Mouse (Mus musculus): ENCODE results near the gene Zc3h14. TPM values are rescaled to one million over a fixed set of nuclear protein-coding genes. Genes with fewer than 3 reads are reported as not detected.

The Zc3h14 gene
- total RNA-seq, 4 experiments from 2014 or later, result 100 to 108 (median 104) TPM

Other genes starting within 250 kb of the Zc3h14 start
- gene Kcnk10, start 168.7 kb upstream of the Zc3h14 start, total RNA-seq (2022), result 10 to 100 TPM; 11.5 to 15.2 (median 13.4) TPM
- gene Spata7, start 118.8 kb upstream of the Zc3h14 start, total RNA-seq (2022), result 10 to 100 TPM; 34.7 to 37.3 (median 35.5) TPM
- gene Ptpn21, start 9.6 kb upstream of the Zc3h14 start, total RNA-seq (2022), result 10 to 100 TPM in 2 of 4 experiments, 1 to 10 TPM in 2; 8.3 to 10.9 (median 9.9) TPM
- 10 to 100 TPM; 61.4 to 70.2 (median 66.7) TPM for gene Eml5, start 154.5 kb downstream of the Zc3h14 start, total RNA-seq (2022)
- 10 to 100 TPM; 36.2 to 50.8 (median 38.4) TPM for gene Ttc8, start 173.6 kb downstream of the Zc3h14 start, total RNA-seq (2022)

Data from left cerebral cortex, adult 8-10 months (tissue).